In genomic region chr7:79247881-79248389, GRCm38 (mm10) we compare ENCODE assay signal across 14 mouse cellular contexts. TPM values are rescaled to one million over a fixed set of nuclear protein-coding genes. Genes with fewer than 3 reads are reported as not detected.
DNase-seq lines count a peak whose midpoint lies in the region; ATAC-seq and TF ChIP-seq lines count a peak whose summit lies in the region.
"Had no signal": no experiment of that assay in that cellular context is flagged by ENCODE, and none has a peak within 500 bp of the region (broad histone marks: within the 10 kb centered on the region; RNA-seq: fewer than 3 reads in every experiment).

No protein-coding gene starts in this region.

- H3K4me1 ChIP-seq in midbrain, postnatal 0 days (ENCODE audit: insufficient read depth, low read length) = no peaks in the 10 kb centered on the region
- no peaks in the 10 kb centered on the region for H3K4me1 ChIP-seq in midbrain, embryonic 11.5 days (ENCODE audit: control insufficient read depth, insufficient read depth, low read length)
- H3K4me1 ChIP-seq in neural tube, embryonic 15.5 days = peaks cover 16% of the 10 kb centered on the region

- TF ChIP-seq CTCF in midbrain, postnatal 0 days (IDR thresholded peaks at IDR 0.05) = no peak

- no peaks in the 10 kb centered on the region for H3K79me2 ChIP-seq in myocyte (ENCODE audit: control insufficient read depth, insufficient read depth)

- DNase-seq in gastrocnemius, postnatal 10 days = peak; percentile 26
- DNase-seq in gastrocnemius, postnatal 36 days = no peak
- peak; percentile 59 for DNase-seq in midbrain, postnatal 0 days (ENCODE audit: low spot score)
- no peak for DNase-seq in midbrain, embryonic 11.5 days (ENCODE audit: low spot score, missing footprints)
- peak; percentile 66 for DNase-seq in kidney, postnatal 10 days
- no peak for DNase-seq in left cerebral cortex, postnatal 10 days (ENCODE audit: extremely low spot score in 1 of 2, low spot score in 2 of 2)
- DNase-seq: cerebellum, adult 11 months; right cerebral cortex, adult 18-20 months had no signal

- H3K27ac ChIP-seq in midbrain, postnatal 0 days (ENCODE audit: low read depth, low read length) = no peak overlapping the region
- H3K27ac ChIP-seq in midbrain, embryonic 11.5 days (ENCODE audit: low read depth, low read length) = no peak overlapping the region
- H3K27ac ChIP-seq in neural tube, embryonic 15.5 days (replicated peaks) = no peak overlapping the region
- H3K27ac ChIP-seq: embryonic facial prominence, embryonic 13.5 days; lung, embryonic 15.5 days; stomach, postnatal 0 days had no signal

- H3K9me3 ChIP-seq in midbrain, postnatal 0 days (ENCODE audit: low read length) = no peaks in the 10 kb centered on the region
- no peaks in the 10 kb centered on the region for H3K9me3 ChIP-seq in midbrain, embryonic 11.5 days (ENCODE audit: control insufficient read depth, low read length)
- no peaks in the 10 kb centered on the region for H3K9me3 ChIP-seq in neural tube, embryonic 15.5 days (replicated peaks)
- H3K9me3 ChIP-seq: embryonic facial prominence, embryonic 13.5 days; lung, embryonic 15.5 days had no signal

- ATAC-seq in midbrain, postnatal 0 days (ENCODE audit: low FRiP score) = no peak
- no peak for ATAC-seq in midbrain, embryonic 11.5 days (ENCODE audit: low FRiP score)
- no peak for ATAC-seq in neural tube, embryonic 15.5 days (ENCODE audit: low FRiP score)
- ATAC-seq: inflammation-experienced regulatory T-cells, adult 6 months had no signal

- H3K36me3 ChIP-seq in midbrain, postnatal 0 days (ENCODE audit: insufficient read depth, low read length) = no peaks in the 10 kb centered on the region
- no peaks in the 10 kb centered on the region for H3K36me3 ChIP-seq in midbrain, embryonic 11.5 days (ENCODE audit: control insufficient read depth, insufficient read depth, low read length)
- H3K36me3 ChIP-seq in myocyte (ENCODE audit: control insufficient read depth, insufficient read depth) = no peaks in the 10 kb centered on the region
- H3K36me3 ChIP-seq in neural tube, embryonic 15.5 days = no peaks in the 10 kb centered on the region
- H3K36me3 ChIP-seq: embryonic facial prominence, embryonic 13.5 days; lung, embryonic 15.5 days had no signal

- H3K9ac ChIP-seq in midbrain, postnatal 0 days (replicated peaks; ENCODE audit: low read length, poor library complexity, severe bottlenecking) = no peak overlapping the region
- H3K9ac ChIP-seq in midbrain, embryonic 11.5 days (ENCODE audit: low read length) = no peak overlapping the region
- no peak overlapping the region for H3K9ac ChIP-seq in neural tube, embryonic 15.5 days (replicated peaks)
- H3K9ac ChIP-seq: embryonic facial prominence, embryonic 13.5 days; lung, embryonic 15.5 days had no signal

- no peaks in the 10 kb centered on the region for H3K27me3 ChIP-seq in midbrain, postnatal 0 days (ENCODE audit: insufficient read depth, low read length)
- no peaks in the 10 kb centered on the region for H3K27me3 ChIP-seq in midbrain, embryonic 11.5 days (ENCODE audit: control insufficient read depth, insufficient read depth, low read length)
- no peaks in the 10 kb centered on the region for H3K27me3 ChIP-seq in myocyte (ENCODE audit: control insufficient read depth, insufficient read depth, insufficient read length)
- no peaks in the 10 kb centered on the region for H3K27me3 ChIP-seq in neural tube, embryonic 15.5 days (replicated peaks)
- H3K27me3 ChIP-seq: embryonic facial prominence, embryonic 13.5 days; lung, embryonic 15.5 days had no signal

- 45% methylated on average over 7 of the region's 7 CpGs for WGBS in midbrain, postnatal 0 days
- WGBS in midbrain, embryonic 11.5 days = 71% methylated on average over 7 of the region's 7 CpGs
- WGBS in neural tube, embryonic 15.5 days = 58% methylated on average over 7 of the region's 7 CpGs

- no peak overlapping the region for H3K4me3 ChIP-seq in midbrain, postnatal 0 days (ENCODE audit: low read depth, low read length)
- no peak overlapping the region for H3K4me3 ChIP-seq in midbrain, embryonic 11.5 days (ENCODE audit: low read depth, low read length)
- no peak overlapping the region for H3K4me3 ChIP-seq in myocyte
- H3K4me3 ChIP-seq in neural tube, embryonic 15.5 days (replicated peaks) = no peak overlapping the region
- H3K4me3 ChIP-seq: embryonic facial prominence, embryonic 13.5 days; lung, embryonic 15.5 days had no signal

- H3K4me2 ChIP-seq in midbrain, postnatal 0 days (ENCODE audit: low read depth, low read length, poor library complexity, severe bottlenecking) = no peak overlapping the region
- no peak overlapping the region for H3K4me2 ChIP-seq in midbrain, embryonic 11.5 days
- no peak overlapping the region for H3K4me2 ChIP-seq in myocyte (ENCODE audit: low read depth)
- no peak overlapping the region for H3K4me2 ChIP-seq in neural tube, embryonic 15.5 days
- H3K4me2 ChIP-seq: embryonic facial prominence, embryonic 13.5 days; lung, embryonic 15.5 days had no signal

- intact Hi-C loops in gastrocnemius, postnatal 36 days (cut with DNase I) = loop anchor here (10.0 kb wide), 1 partner anchor 217 kb away; the partner anchor contains the start of gene Polg
- intact Hi-C loops in left cerebral cortex, postnatal 10 days (cut with DNase I) = loop anchor here (10.0 kb wide), 1 partner anchor 217 kb away; the partner anchor contains the start of gene Polg

- TF ChIP-seq POLR2A in myocyte (IDR thresholded peaks at IDR 0.05; ENCODE audit: insufficient read length, low read depth) = no peak

- no peak overlapping the region for H3ac ChIP-seq in myocyte (ENCODE audit: control insufficient read depth, insufficient read length)

TF ChIP-seq in myocyte, 11 proteins besides CTCF, POLR2A, EP300 and RAD21:
- peak in 2 of 3 experiments; percentile 6 to 57 for TF ChIP-seq MYOD1 (IDR thresholded peaks at IDR 0.05; ENCODE audit: control insufficient read depth in 1 of 3, insufficient read length in 2 of 3, low read depth in 2 of 3)
- no peak for TF ChIP-seq MAX (IDR thresholded peaks at IDR 0.05; ENCODE audit: low read depth)

RNA-seq across cellular contexts. Expression of gene Abhd2, which starts 25.1 kb away (rescaled TPM):
- total RNA-seq in gastrocnemius, postnatal 10 days (2021) = 10 to 100 TPM; 14.4 to 18.6 TPM
- total RNA-seq in gastrocnemius, postnatal 36 days (2021) = 1 to 10 TPM; 4.8 to 5.1 TPM
- 83.2 and 85.7 TPM in 2 replicates for total RNA-seq in midbrain, postnatal 0 days (2014; rRNA removed)
- polyA plus RNA-seq in midbrain, postnatal 0 days (2015; fragmentation: Nextera tagmentation; extraction: Ambion mirVana) = 18.1 and 23.0 TPM in 2 replicates
- polyA plus RNA-seq in midbrain, embryonic 11.5 days (2014; fragmentation: Nextera tagmentation; extraction: Ambion mirVana) = 11.6 and 11.7 TPM in 2 replicates
- 16.9 TPM for polyA plus RNA-seq in myocyte (2012; fragmentation: generic; extraction: Trizol)
- 100 to 1,000 TPM; 121 to 124 TPM for total RNA-seq in left cerebral cortex, postnatal 10 days (2021)
- 15.6 TPM in 2 replicates for polyA plus RNA-seq in neural tube, embryonic 15.5 days (2015; fragmentation: Nextera tagmentation; extraction: Ambion mirVana)

Comparison
In these comparisons a context has a peak if more than half of its experiments do, and no peak if none do; other contexts are left out.
1. DNase-seq: peak in gastrocnemius, postnatal 10 days (single experiment), midbrain, postnatal 0 days (single experiment) and kidney, postnatal 10 days (single experiment); none in gastrocnemius, postnatal 36 days (0 of 2), midbrain, embryonic 11.5 days (single experiment) and left cerebral cortex, postnatal 10 days (0 of 2).